ENCODE assay signal across 8 mouse cellular contexts in genomic region chr1:58504577-58505254, GRCm38 (mm10). TPM values are rescaled to one million over a fixed set of nuclear protein-coding genes. Genes with fewer than 3 reads are reported as not detected.
DNase-seq lines count a peak whose midpoint lies in the region; ATAC-seq lines count a peak whose summit lies in the region.

Gene Orc2, minus strand, starts transcription at chr1:58505109.

- DNase-seq in WW6 (ENCODE audit: low read depth, low spot score): peak; percentile 86
- peak; percentile 71 to 87 for DNase-seq in cerebellum, postnatal 4 days (ENCODE audit: low spot score in 2 of 2)
- peak; percentile 92 for DNase-seq in gastrocnemius, adult 18-20 months (ENCODE audit: low spot score)
- DNase-seq in left cerebral cortex, adult 18-20 months (ENCODE audit: low spot score in 2 of 2): peak; percentile 90 to 93
- peak; percentile 96 for DNase-seq in right cerebral cortex, adult 18-20 months
- peak; percentile 52 for DNase-seq in urinary bladder, postnatal 10 days (ENCODE audit: low spot score)

- H3K4me1 ChIP-seq in hindbrain, embryonic 16.5 days (ENCODE audit: control insufficient read depth, insufficient read depth, low read depth, low read length): peaks cover 15% of the 10 kb centered on the region

- peak within 1 kb of the TSS; percentile 94 for H3K4me2 ChIP-seq in hindbrain, embryonic 16.5 days (ENCODE audit: low read length)

- no peaks in the 10 kb centered on the region for H3K27me3 ChIP-seq in hindbrain, embryonic 16.5 days (replicated peaks; ENCODE audit: control insufficient read depth, insufficient read depth, low read length)

- peak within 1 kb of the TSS; percentile 91 for H3K9ac ChIP-seq in hindbrain, embryonic 16.5 days (ENCODE audit: low read depth, low read length)

- peaks cover 11% of the 10 kb centered on the region for H3K36me3 ChIP-seq in hindbrain, embryonic 16.5 days (ENCODE audit: control insufficient read depth, insufficient read depth, low read length)
- H3K36me3 ChIP-seq in macrophage (ENCODE audit: inconsistent target): peaks cover 7% of the 10 kb centered on the region; the same call in 1 of the 2 replicates

- H3K79me2 ChIP-seq in macrophage (ENCODE audit: inconsistent target): peaks cover 42% of the 10 kb centered on the region

- H3K9me3 ChIP-seq in hindbrain, embryonic 16.5 days (ENCODE audit: control insufficient read depth, low read length): peaks cover 20% of the 10 kb centered on the region

- under 1% methylated on average over 45 of the region's 64 CpGs for WGBS in hindbrain, embryonic 16.5 days
- 1% methylated on average over 61 of the region's 64 CpGs for WGBS in macrophage (ENCODE audit: missing documents)

- peak within 1 kb of the TSS; percentile 84 for H3K27ac ChIP-seq in hindbrain, embryonic 16.5 days (ENCODE audit: low read depth, low read length)
- H3K27ac ChIP-seq in macrophage: no peak within 1 kb of the TSS

- H3K4me3 ChIP-seq in hindbrain, embryonic 16.5 days (ENCODE audit: low read length): peak within 1 kb of the TSS; percentile 100
- H3K4me3 ChIP-seq in macrophage (ENCODE audit: inconsistent target): peak within 1 kb of the TSS; percentile 85

- ATAC-seq in hindbrain, embryonic 16.5 days: peak; percentile 100

RNA-seq across cellular contexts. Expression of gene Orc2, which starts in this region (rescaled TPM):
- total RNA-seq in gastrocnemius, adult 18-20 months (2021): 10 to 100 TPM; 12.5 to 12.6 TPM
- polyA plus RNA-seq in hindbrain, embryonic 16.5 days (2015; fragmentation: Nextera tagmentation; extraction: Ambion mirVana): 18.9 and 20.5 TPM in 2 replicates
- total RNA-seq in left cerebral cortex, adult 18-20 months (2021): 10 to 100 TPM; 26.1 to 29.9 TPM
- 10 to 100 TPM in 24 of 26 experiments, 1 to 10 TPM in 2; 8.0 to 72.6 (median 29.9) TPM for total RNA-seq in macrophage (2018; cell fraction: chromatin; rRNA removed)
- total RNA-seq in macrophage (2018; cell fraction: cytosol; rRNA removed): 10 to 100 TPM; 10.0 to 21.4 (median 16.9) TPM
- total RNA-seq in macrophage (2018; cell fraction: nucleus; rRNA removed): 10 to 100 TPM in 16 of 26 experiments, 1 to 10 TPM in 10; 5.2 to 73.3 (median 16.4) TPM
- polyA plus RNA-seq in macrophage (2018): 16.3 to 31.3 TPM (median 19.8 TPM) in 3 replicates
